Mouse (Mus musculus) forebrain, embryonic 11.5 days (tissue): ENCODE results near the gene Cmtm4. TPM values are rescaled to one million over a fixed set of nuclear protein-coding genes. Genes with fewer than 3 reads are reported as not detected.
A peak's percentile ranks its signal among the peaks of the same experiment; 100 is the strongest.

ENCODE experiments used
- ATAC-seq: fragments of 200-750 bp; cut with Nextera tagmentation; replicated peaks from 2 replicates; pipeline ENCODE4 v1.8.0; 2017; ENCODE audit warnings: moderate TSS enrichment; ENCODE audit not compliant: low FRiP score
- DNase-seq: peaks from one replicate; pipeline ENCODE4 v3.0.0-alpha.2; 2017; ENCODE audit warnings: low spot score
- H3K27ac ChIP-seq: fragments of 300-500 bp; sonication (generic); 2 replicates; pipeline ENCODE4 v1.5.1; 2014; ENCODE audit warnings: low read depth, low read length
- H3K27me3 ChIP-seq: fragments of 300-500 bp; sonication (generic); 2 replicates; pipeline ENCODE4 v1.6.1; 2014; ENCODE audit warnings: mild to moderate bottlenecking, low read length, mixed read lengths; ENCODE audit not compliant: control insufficient read depth, insufficient read depth
- H3K36me3 ChIP-seq: fragments of 300-500 bp; sonication (generic); 2 replicates; pipeline ENCODE4 v1.6.1; 2014; ENCODE audit warnings: mild to moderate bottlenecking, low read length, moderate library complexity, mixed read lengths; ENCODE audit not compliant: control insufficient read depth, insufficient read depth
- H3K4me1 ChIP-seq: fragments of 300-500 bp; sonication (generic); replicated peaks from 2 replicates; pipeline ENCODE4 v1.6.1; 2014; ENCODE audit warnings: low read length, mixed read lengths; ENCODE audit not compliant: control insufficient read depth, insufficient read depth
- H3K4me2 ChIP-seq: fragments of 300-500 bp; sonication (generic); 2 replicates; pipeline ENCODE4 v1.6.1; 2014; ENCODE audit warnings: low read depth, mild to moderate bottlenecking, low read length, moderate library complexity, mixed read lengths; ENCODE audit not compliant: severe bottlenecking
- H3K4me3 ChIP-seq: fragments of 300-500 bp; sonication (generic); 2 replicates; pipeline ENCODE4 v1.5.1; 2014; ENCODE audit warnings: low read depth, low read length
- H3K9ac ChIP-seq: fragments of 300-500 bp; sonication (generic); 2 replicates; pipeline ENCODE4 v1.6.1; 2014; ENCODE audit warnings: low read length
- H3K9me3 ChIP-seq: fragments of 300-500 bp; sonication (generic); 2 replicates; pipeline ENCODE4 v1.6.1; 2016; ENCODE audit warnings: low read length, mixed read lengths; ENCODE audit not compliant: control insufficient read depth
- WGBS: fragments of 180-500 bp; shearing (Covaris S2); extraction: QIAGEN DNeasy Blood & Tissue Kit; methylation state at CpG from one replicate; pipeline ENCODE4 v1.1.7; 2014; 5-methylcytosine and 5-hydroxymethylcytosine counted together
- polyA plus RNA-seq: library from polyadenylated mRNA; unstranded; fragments of >200 nt; fragmentation: Nextera tagmentation; extraction: Ambion mirVana; gene quantifications from 2 replicates; pipeline ENCODE4 v1.2.1, GENCODE M21; 2014

Cmtm4 gene
- polyA plus RNA-seq, 1 experiment from 2014 or later: 3.3 TPM

- H3K9ac ChIP-seq: no peak overlapping the region
- peaks cover 28% of the 10 kb centered on the region for H3K36me3 ChIP-seq
- H3K4me1 ChIP-seq: peaks cover 3% of the 10 kb centered on the region; the same call in 1 of the 2 replicates
- no peaks in the 10 kb centered on the region for H3K9me3 ChIP-seq
- no peak overlapping the region for H3K4me3 ChIP-seq
- no peak overlapping the region for H3K27ac ChIP-seq
- WGBS: 82% methylated on average over 12 of the region's 12 CpGs
- peak; percentile 92 for ATAC-seq
- peak; percentile 83 for DNase-seq
- H3K27me3 ChIP-seq: no peaks in the 10 kb centered on the region
- no peak overlapping the region for H3K4me2 ChIP-seq
These were observed 40.4 kb upstream of the Cmtm4 start for GRCm38 (mm10) chr8:104436038-104436437.

GRCm38 (mm10) chr8:104434826-104435354 is 39.3 kb upstream of the Cmtm4 start:
- ATAC-seq (no peak), DNase-seq (no peak)
- Histone ChIP-seq H3K36me3 (peaks cover 30% of the 10 kb centered on the region), H3K27ac (no peak overlapping the region), H3K4me2 (no peak overlapping the region), H3K4me1 (no peaks in the 10 kb centered on the region), H3K9me3 (no peaks in the 10 kb centered on the region), H3K27me3 (no peaks in the 10 kb centered on the region), H3K9ac (no peak overlapping the region), H3K4me3 (no peak overlapping the region)
- 88% methylated on average over 18 of the region's 18 CpGs for WGBS

GRCm38 (mm10) chr8:104434275-104434674 is 38.7 kb upstream of the Cmtm4 start:
- Histone ChIP-seq H3K4me2 (no peak overlapping the region), H3K4me3 (no peak overlapping the region), H3K9ac (no peak overlapping the region), H3K27me3 (no peaks in the 10 kb centered on the region), H3K9me3 (no peaks in the 10 kb centered on the region), H3K27ac (no peak overlapping the region), H3K36me3 (peaks cover 25% of the 10 kb centered on the region), H3K4me1 (no peaks in the 10 kb centered on the region)
- ATAC-seq: no peak
- 83% methylated on average over 4 of the region's 4 CpGs for WGBS
- no peak for DNase-seq

GRCm38 (mm10) chr8:104433191-104433842 is 37.7 kb upstream of the Cmtm4 start:
- 88% methylated on average over 5 of the region's 5 CpGs for WGBS
- DNase-seq: no peak

GRCm38 (mm10) chr8:104432656-104433055 is 37.0 kb upstream of the Cmtm4 start:
- ATAC-seq (no peak), DNase-seq (no peak)
- Histone ChIP-seq H3K4me2 (no peak overlapping the region), H3K4me1 (no peaks in the 10 kb centered on the region), H3K9ac (no peak overlapping the region), H3K27ac (no peak overlapping the region), H3K4me3 (no peak overlapping the region), H3K9me3 (no peaks in the 10 kb centered on the region), H3K27me3 (no peaks in the 10 kb centered on the region), H3K36me3 (peaks cover 19% of the 10 kb centered on the region)
- WGBS: 94% methylated on average over 6 of the region's 6 CpGs

More at GRCm38 (mm10) chr8:104433191-104433842, 37.7 kb upstream of the Cmtm4 start:
- Histone ChIP-seq H3K36me3 (peaks cover 22% of the 10 kb centered on the region), H3K9me3 (no peaks in the 10 kb centered on the region), H3K4me3 (no peak overlapping the region), H3K27ac (no peak overlapping the region), H3K4me1 (no peaks in the 10 kb centered on the region), H3K27me3 (no peaks in the 10 kb centered on the region), H3K9ac (no peak overlapping the region), H3K4me2 (no peak overlapping the region)
- no peak for ATAC-seq

- Histone ChIP-seq H3K27me3 (no peaks in the 10 kb centered on the region), H3K27ac (no peak overlapping the region), H3K4me2 (no peak overlapping the region), H3K4me1 (no peaks in the 10 kb centered on the region), H3K36me3 (peaks cover 24% of the 10 kb centered on the region; the same call in 1 of the 2 replicates), H3K9ac (no peak overlapping the region), H3K9me3 (no peaks in the 10 kb centered on the region), H3K4me3 (no peak overlapping the region)
- no peak for DNase-seq
- no peak for ATAC-seq
- 90% methylated on average over 7 of the region's 7 CpGs for whole genome bisulfite sequencing
These were observed 34.6 kb upstream of the Cmtm4 start for GRCm38 (mm10) chr8:104430230-104430629.

GRCm38 (mm10) chr8:104427703-104428102 is 32.1 kb upstream of the Cmtm4 start:
- H3K9ac ChIP-seq: no peak overlapping the region
- H3K9me3 ChIP-seq: no peaks in the 10 kb centered on the region
- WGBS: 95% methylated on average over 13 of the region's 13 CpGs

GRCm38 (mm10) chr8:104422313-104422712 is 26.7 kb upstream of the Cmtm4 start:
- Histone ChIP-seq H3K9ac (no peak overlapping the region), H3K36me3 (peaks cover 30% of the 10 kb centered on the region), H3K27ac (no peak overlapping the region), H3K27me3 (no peaks in the 10 kb centered on the region), H3K4me2 (no peak overlapping the region), H3K9me3 (no peaks in the 10 kb centered on the region), H3K4me3 (no peak overlapping the region), H3K4me1 (no peaks in the 10 kb centered on the region)
- ATAC-seq: no peak
- WGBS: 94% methylated on average over 6 of the region's 6 CpGs
- DNase-seq: no peak

More at GRCm38 (mm10) chr8:104427703-104428102, 32.1 kb upstream of the Cmtm4 start:
- ATAC-seq (no peak), DNase-seq (peak; percentile 47)
- no peak overlapping the region for H3K27ac ChIP-seq
- no peak overlapping the region for H3K4me3 ChIP-seq
- H3K4me2 ChIP-seq: no peak overlapping the region
- no peaks in the 10 kb centered on the region for H3K27me3 ChIP-seq
- H3K36me3 ChIP-seq: peaks cover 24% of the 10 kb centered on the region; the same call in 1 of the 2 replicates
- no peaks in the 10 kb centered on the region for H3K4me1 ChIP-seq

- Histone ChIP-seq H3K9ac (no peak overlapping the region), H3K9me3 (no peaks in the 10 kb centered on the region), H3K36me3 (peaks cover 17% of the 10 kb centered on the region), H3K4me3 (no peak overlapping the region), H3K27ac (no peak overlapping the region), H3K4me1 (no peaks in the 10 kb centered on the region), H3K27me3 (no peaks in the 10 kb centered on the region), H3K4me2 (no peak overlapping the region)
- WGBS: 90% methylated on average over 6 of the region's 6 CpGs
- ATAC-seq (no peak), DNase-seq (no peak)
These were observed 20.4 kb upstream of the Cmtm4 start for GRCm38 (mm10) chr8:104416022-104416421.
